Mouse (Mus musculus): ENCODE results near the gene Vps16. TPM values are rescaled to one million over a fixed set of nuclear protein-coding genes. Genes with fewer than 3 reads are reported as not detected.

Gene Vps16
- total and polyA plus RNA-seq, 3 experiments, result 90.0 to 114 TPM; not detected in 1

- no peak for DNase-seq (ENCODE audit: low read depth, low spot score)
- H3K9ac ChIP-seq (ENCODE audit: control insufficient read depth, low read depth, low read length, poor library complexity, severe bottlenecking), result no peak overlapping the region
- peaks cover 12% of the 10 kb centered on the region for H3K79me2 ChIP-seq (ENCODE audit: control insufficient read depth, insufficient read depth, low read length, poor library complexity)
- H3K27ac ChIP-seq (ENCODE audit: control insufficient read depth, low read depth, low read length), result no peak overlapping the region
- no peaks in the 10 kb centered on the region for H3K9me3 ChIP-seq (replicated peaks; ENCODE audit: insufficient read depth, low read length)
- no peak overlapping the region for H3K4me3 ChIP-seq (ENCODE audit: control insufficient read depth in 1 of 2, insufficient read depth in 1 of 2, low read depth in 2 of 2, low read length in 2 of 2)
- H3K36me3 ChIP-seq (ENCODE audit: control insufficient read depth in 1 of 2, insufficient read depth in 2 of 2, low read length in 2 of 2), result no peaks in the 10 kb centered on the region
- no peaks in the 10 kb centered on the region for H3K27me3 ChIP-seq (ENCODE audit: control insufficient read depth in 1 of 2, insufficient read depth in 2 of 2, low read length in 2 of 2)
- no peaks in the 10 kb centered on the region for H3K4me1 ChIP-seq (ENCODE audit: control insufficient read depth in 1 of 2, insufficient read depth in 2 of 2, low read length in 2 of 2)
- TF ChIP-seq NRF1 (IDR thresholded peaks at IDR 0.05; ENCODE audit: insufficient read depth, low read depth, low read length, poor library complexity, severe bottlenecking) (no peak), MAX (IDR thresholded peaks at IDR 0.05; ENCODE audit: low read length) (no peak), TCF12 (IDR thresholded peaks at IDR 0.05; ENCODE audit: low read depth, low read length) (no peak), CHD1 (IDR thresholded peaks at IDR 0.05; ENCODE audit: low read depth, low read length) (no peak), UBTF (IDR thresholded peaks at IDR 0.05; ENCODE audit: borderline replicate concordance, insufficient read depth, low read depth, low read length) (no peak), POLR2AphosphoS5 (IDR thresholded peaks at IDR 0.05; ENCODE audit: borderline replicate concordance, low read depth, low read length) (no peak), ZKSCAN1 (IDR thresholded peaks at IDR 0.05; ENCODE audit: low read depth, low read length) (no peak), ETS1 (IDR thresholded peaks at IDR 0.05; ENCODE audit: low read depth, low read length) (no peak), MEF2A (IDR thresholded peaks at IDR 0.05; ENCODE audit: extremely low read depth, insufficient replicate concordance, low read depth, low read length, poor library complexity, severe bottlenecking) (no peak), CTCF (IDR thresholded peaks at IDR 0.05 in 2 of 3, conservative IDR thresholded peaks at IDR 0.05 in 1 of 3; ENCODE audit: control insufficient read depth in 1 of 3, insufficient read depth in 1 of 3, low read depth in 2 of 3, low read length in 3 of 3, poor library complexity in 1 of 3, severe bottlenecking in 1 of 3) (no peak)
These were observed 60.1 kb downstream of the Vps16 start for GRCm38 (mm10) chr2:130484206-130484605.

DNA sequence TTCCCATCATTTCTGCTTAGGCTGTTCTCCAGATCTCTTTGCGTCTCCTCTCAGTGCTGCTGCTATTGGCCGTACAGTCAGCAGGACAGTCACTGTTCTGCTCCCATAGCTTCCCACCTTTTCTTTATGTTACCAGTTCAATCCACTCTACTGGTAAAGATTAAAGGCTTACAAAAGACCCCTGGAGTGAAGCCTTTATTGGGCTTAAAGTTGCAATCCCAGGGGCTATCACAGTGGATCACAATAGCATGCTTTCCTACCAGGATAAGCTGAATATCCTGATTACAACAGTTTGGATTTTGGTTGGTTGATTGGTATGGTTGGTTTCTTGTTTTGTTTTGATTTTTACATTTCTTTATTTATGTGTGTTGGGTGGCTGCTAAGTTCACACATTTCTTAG is 63.9 kb downstream of the Vps16 start:
- DNase-seq (ENCODE audit: low read depth, low spot score), result no peak
- Histone ChIP-seq H3K9me3 (replicated peaks; ENCODE audit: insufficient read depth, low read length) (no peaks in the 10 kb centered on the region), H3K4me3 (ENCODE audit: control insufficient read depth in 1 of 2, insufficient read depth in 1 of 2, low read depth in 2 of 2, low read length in 2 of 2) (no peak overlapping the region), H3K36me3 (ENCODE audit: control insufficient read depth in 1 of 2, insufficient read depth in 2 of 2, low read length in 2 of 2) (no peaks in the 10 kb centered on the region), H3K27ac (ENCODE audit: control insufficient read depth, low read depth, low read length) (no peak overlapping the region), H3K27me3 (ENCODE audit: control insufficient read depth in 1 of 2, insufficient read depth in 2 of 2, low read length in 2 of 2) (no peaks in the 10 kb centered on the region), H3K79me2 (ENCODE audit: control insufficient read depth, insufficient read depth, low read length, poor library complexity) (peaks cover 3% of the 10 kb centered on the region), H3K9ac (ENCODE audit: control insufficient read depth, low read depth, low read length, poor library complexity, severe bottlenecking) (no peak overlapping the region), H3K4me1 (ENCODE audit: control insufficient read depth in 1 of 2, insufficient read depth in 2 of 2, low read length in 2 of 2) (no peaks in the 10 kb centered on the region)
- TF ChIP-seq KAT2A (conservative IDR thresholded peaks at IDR 0.05; ENCODE audit: low read depth, low read length) (no peak), ELF1 (IDR thresholded peaks at IDR 0.05; ENCODE audit: low read depth, low read length) (no peak), NELFE (IDR thresholded peaks at IDR 0.05; ENCODE audit: low read depth, low read length) (no peak), CHD2 (IDR thresholded peaks at IDR 0.05; ENCODE audit: low read length) (no peak), SMC3 (IDR thresholded peaks at IDR 0.05; ENCODE audit: low read depth, low read length) (no peak), TAL1 (IDR thresholded peaks at IDR 0.05; ENCODE audit: low read length) (no peak), RCOR1 (IDR thresholded peaks at IDR 0.05; ENCODE audit: low read depth, low read length) (no peak), MAZ (IDR thresholded peaks at IDR 0.05; ENCODE audit: low read depth, low read length) (no peak), POLR2AphosphoS2 (IDR thresholded peaks at IDR 0.05; ENCODE audit: low read length) (no peak), GATA1 (IDR thresholded peaks at IDR 0.05; ENCODE audit: low read depth, low read length) (no peak)

Measured in MEL (cell line).